Mouse (Mus musculus) heart, postnatal 0 days (tissue): ENCODE results near the gene Zfp39. TPM values are rescaled to one million over a fixed set of nuclear protein-coding genes. Genes with fewer than 3 reads are reported as not detected.
"Not testable (repeated sequence)": the region's sequence is repeated elsewhere in the genome, so short reads cannot be mapped to it uniquely, and the experiment has no call there.

ENCODE experiments used
- ATAC-seq: fragments of 200-750 bp; cut with Nextera tagmentation; 2 replicates; pipeline ENCODE4 v1.8.0; 2017; ENCODE audit warnings: low read depth, moderate number of reproducible peaks, moderate library complexity; ENCODE audit not compliant: insufficient read depth
- DNase-seq: peaks from one replicate; pipeline ENCODE4 v3.0.0-alpha.2; 2016; ENCODE audit warnings: low spot score
- H3K27ac ChIP-seq: fragments of 300-500 bp; sonication (generic); 2 replicates; pipeline ENCODE4 v1.5.1; 2014; ENCODE audit warnings: low read depth, mild to moderate bottlenecking
- H3K27me3 ChIP-seq: fragments of 300-500 bp; sonication (generic); 2 replicates; pipeline ENCODE4 v1.6.1; 2014; ENCODE audit warnings: low read length, mixed read lengths; ENCODE audit not compliant: control insufficient read depth, insufficient read depth
- H3K36me3 ChIP-seq: fragments of 300-500 bp; sonication (generic); replicated peaks from 2 replicates; pipeline ENCODE4 v1.6.1; 2014; ENCODE audit warnings: low read length, mixed read lengths; ENCODE audit not compliant: control insufficient read depth, insufficient read depth
- H3K4me1 ChIP-seq: fragments of 300-500 bp; sonication (generic); 2 replicates; pipeline ENCODE4 v1.6.1; 2014; ENCODE audit warnings: antibody characterized with exemption; ENCODE audit not compliant: control insufficient read depth, insufficient read depth
- H3K4me2 ChIP-seq: fragments of 300-500 bp; sonication (generic); 2 replicates; pipeline ENCODE4 v1.6.1; 2014; ENCODE audit warnings: low read depth, mild to moderate bottlenecking, low read length, moderate library complexity
- H3K4me3 ChIP-seq: fragments of 300-500 bp; sonication (generic); 2 replicates; pipeline ENCODE4 v1.5.1; 2014; ENCODE audit warnings: low read depth, low read length
- H3K9ac ChIP-seq: fragments of 300-500 bp; sonication (generic); replicated peaks from 2 replicates; pipeline ENCODE4 v1.6.1; 2014; ENCODE audit warnings: low read depth, low read length, mixed read lengths
- H3K9me3 ChIP-seq: fragments of 300-500 bp; sonication (generic); replicated peaks from 2 replicates; pipeline ENCODE4 v1.6.1; 2016; ENCODE audit warnings: low read length; ENCODE audit not compliant: control insufficient read depth
- CTCF ChIP-seq: IDR thresholded peaks from 2 replicates; pipeline ENCODE4 v1.5.1; 2016; ENCODE audit warnings: antibody characterized with exemption, control low read depth, low read depth
- EP300 ChIP-seq: IDR thresholded peaks from 2 replicates; pipeline ENCODE4 v1.6.1; 2016; ENCODE audit warnings: antibody characterized with exemption, low read depth
- WGBS: fragments of 180-500 bp; shearing (Covaris S2); extraction: QIAGEN DNeasy Blood & Tissue Kit; methylation state at CpG from one replicate; pipeline ENCODE4 v1.1.7; 2014; 5-methylcytosine and 5-hydroxymethylcytosine counted together
- polyA plus RNA-seq: library from polyadenylated mRNA; unstranded; fragments of >200 nt; fragmentation: Nextera tagmentation; extraction: Ambion mirVana; gene quantifications from 2 replicates; pipeline ENCODE4 v1.2.1, GENCODE M21; 2015
- total RNA-seq: library from RNA; depleted of rRNA; stranded (reverse); fragments of >200 nt; gene quantifications from 2 replicates; pipeline ENCODE4 v1.2.3, GENCODE M21; 2014; ENCODE audit warnings: low replicate concordance; rRNA removed

Gene Zfp39
- total and polyA plus RNA-seq, 2 experiments from 2014 or later: 2.2 to 6.6 TPM

- H3K27me3 ChIP-seq: no peaks in the 10 kb centered on the region
- H3K27ac ChIP-seq: no peak overlapping the region
- DNase-seq (no peak), ATAC-seq (no peak)
- peak overlapping the region; percentile 63 for H3K4me3 ChIP-seq
- H3K9me3 ChIP-seq: no peaks in the 10 kb centered on the region
- TF ChIP-seq CTCF (no peak), EP300 (no peak)
- H3K4me2 ChIP-seq: peak overlapping the region; percentile 83
- 40% methylated on average over 9 of the region's 9 CpGs for WGBS
- H3K36me3 ChIP-seq: peaks cover 14% of the 10 kb centered on the region
- peaks cover 9% of the 10 kb centered on the region for H3K4me1 ChIP-seq
- H3K9ac ChIP-seq: peak overlapping the region; percentile 62
These were observed 56.4 kb downstream of the Zfp39 start for GRCm38 (mm10) chr11:58847636-58848035.

- H3K9me3 ChIP-seq: no peaks in the 10 kb centered on the region
- peak within 1 kb of the TSS; percentile 83 for H3K4me2 ChIP-seq
- H3K4me3 ChIP-seq: peak within 1 kb of the TSS; percentile 63
- H3K27ac ChIP-seq: peak within 1 kb of the TSS; percentile 43
- WGBS: under 1% methylated on average over 24 of the region's 24 CpGs
- H3K4me1 ChIP-seq: peaks cover 9% of the 10 kb centered on the region
- no peaks in the 10 kb centered on the region for H3K27me3 ChIP-seq
- peaks cover 12% of the 10 kb centered on the region for H3K36me3 ChIP-seq
- peak; percentile 92 for DNase-seq
- TF ChIP-seq CTCF (no peak), EP300 (peak; percentile 53; the same call in 1 of the 2 replicates)
- ATAC-seq: peak; percentile 100
- peak within 1 kb of the TSS; percentile 62 for H3K9ac ChIP-seq
These were observed 57.0 kb downstream of the Zfp39 start, which contains the start of gene Gm12258 for GRCm38 (mm10) chr11:58846919-58847461. TSS of gene Gm12258 (plus strand) at chr11:58847158.

- H3K36me3 ChIP-seq, ATAC-seq, H3K27me3 ChIP-seq, H3K4me3 ChIP-seq, H3K4me2 ChIP-seq, H3K9me3 ChIP-seq, H3K4me1 ChIP-seq, DNase-seq, H3K9ac ChIP-seq, H3K27ac ChIP-seq: not testable (repeated sequence)
These were observed 65.1 kb downstream of the Zfp39 start, which contains the start of gene Olfr311 for GRCm38 (mm10) chr11:58838951-58839350. TSS of gene Olfr311 (plus strand) at chr11:58839251.

Other genes starting within 250 kb of the Zfp39 start
- not detected in 2 replicates for gene Olfr322, start 245.4 kb downstream of the Zfp39 start, total RNA-seq
- not detected in 2 replicates for gene Olfr322, start 245.4 kb downstream of the Zfp39 start, polyA plus RNA-seq
- not detected in 2 replicates for gene Olfr320, start 223.1 kb downstream of the Zfp39 start, total RNA-seq
- not detected in 2 replicates for gene Olfr320, start 223.1 kb downstream of the Zfp39 start, polyA plus RNA-seq
- not detected in 2 replicates for gene Olfr319, start 205.1 kb downstream of the Zfp39 start, total RNA-seq
- gene Olfr319, start 205.1 kb downstream of the Zfp39 start, polyA plus RNA-seq: not detected in 2 replicates
- gene Olfr318, start 180.2 kb downstream of the Zfp39 start, total RNA-seq: not detected in 2 replicates
- gene Olfr318, start 180.2 kb downstream of the Zfp39 start, polyA plus RNA-seq: not detected in 2 replicates
- not detected in 2 replicates for gene Olfr317, start 165.0 kb downstream of the Zfp39 start, total RNA-seq
- gene Olfr317, start 165.0 kb downstream of the Zfp39 start, polyA plus RNA-seq: not detected in 2 replicates
- gene Olfr316, start 151.5 kb downstream of the Zfp39 start, total RNA-seq: not detected in 2 replicates
- not detected in 2 replicates for gene Olfr316, start 151.5 kb downstream of the Zfp39 start, polyA plus RNA-seq
- gene Olfr315, start 131.0 kb downstream of the Zfp39 start, total RNA-seq: not detected in 2 replicates
- not detected in 2 replicates for gene Olfr315, start 131.0 kb downstream of the Zfp39 start, polyA plus RNA-seq
- not detected in 2 replicates for gene Olfr314, start 121.3 kb downstream of the Zfp39 start, total RNA-seq
- not detected in 2 replicates for gene Olfr314, start 121.3 kb downstream of the Zfp39 start, polyA plus RNA-seq
- not detected in 2 replicates for gene Fam183b, start 102.3 kb downstream of the Zfp39 start, total RNA-seq
- gene Fam183b, start 102.3 kb downstream of the Zfp39 start, polyA plus RNA-seq: 0.87 and 1.9 TPM in 2 replicates
- gene Olfr313, start 89.2 kb downstream of the Zfp39 start, total RNA-seq: 0.12 TPM in 1 of 2 replicates, not detected in the other
- 0.04 TPM in 1 of 2 replicates, not detected in the other for gene Olfr313, start 89.2 kb downstream of the Zfp39 start, polyA plus RNA-seq
- 0.35 TPM in 1 of 2 replicates, not detected in the other for gene Olfr312, start 75.0 kb downstream of the Zfp39 start, total RNA-seq
- 0.05 TPM in 1 of 2 replicates, not detected in the other for gene Olfr312, start 75.0 kb downstream of the Zfp39 start, polyA plus RNA-seq
- not detected in 2 replicates for gene Olfr311, start 65.0 kb downstream of the Zfp39 start, total RNA-seq
- gene Olfr311, start 65.0 kb downstream of the Zfp39 start, polyA plus RNA-seq: 0.07 TPM in 1 of 2 replicates, not detected in the other
- 2.5 and 2.7 TPM in 2 replicates for gene Gm12258, start 57.1 kb downstream of the Zfp39 start, total RNA-seq
- 2.1 and 2.7 TPM in 2 replicates for gene Gm12258, start 57.1 kb downstream of the Zfp39 start, polyA plus RNA-seq
- gene 2810021J22Rik, start 37.0 kb downstream of the Zfp39 start, total RNA-seq: 1.4 and 1.5 TPM in 2 replicates
- gene 2810021J22Rik, start 37.0 kb downstream of the Zfp39 start, polyA plus RNA-seq: 2.2 and 3.4 TPM in 2 replicates
- not detected in 2 replicates for gene Btnl10, start 13.7 kb upstream of the Zfp39 start, total RNA-seq
- 0.07 TPM in 1 of 2 replicates, not detected in the other for gene Btnl10, start 13.7 kb upstream of the Zfp39 start, polyA plus RNA-seq
- 301 and 362 TPM in 2 replicates for gene Rnf187, start 34.7 kb upstream of the Zfp39 start, total RNA-seq
- gene Rnf187, start 34.7 kb upstream of the Zfp39 start, polyA plus RNA-seq: 145 and 147 TPM in 2 replicates
- gene Hist3h2ba, start 44.7 kb upstream of the Zfp39 start, total RNA-seq: 26.3 and 44.3 TPM in 2 replicates
- gene Hist3h2ba, start 44.7 kb upstream of the Zfp39 start, polyA plus RNA-seq: 7.0 and 8.2 TPM in 2 replicates
- gene Hist3h2a, start 50.5 kb upstream of the Zfp39 start, total RNA-seq: 90.4 and 94.8 TPM in 2 replicates
- gene Hist3h2a, start 50.5 kb upstream of the Zfp39 start, polyA plus RNA-seq: 43.1 and 63.4 TPM in 2 replicates
- 0.62 TPM in 1 of 2 replicates, not detected in the other for gene Trim17, start 50.5 kb upstream of the Zfp39 start, total RNA-seq
- 0.26 and 0.33 TPM in 2 replicates for gene Trim17, start 50.5 kb upstream of the Zfp39 start, polyA plus RNA-seq
- gene Trim11, start 73.9 kb upstream of the Zfp39 start, total RNA-seq: 36.8 and 37.4 TPM in 2 replicates
- gene Trim11, start 73.9 kb upstream of the Zfp39 start, polyA plus RNA-seq: 26.0 and 26.5 TPM in 2 replicates
- gene Obscn, start 232.2 kb upstream of the Zfp39 start, total RNA-seq: 225 and 245 TPM in 2 replicates
- gene Obscn, start 232.2 kb upstream of the Zfp39 start, polyA plus RNA-seq: 106 and 107 TPM in 2 replicates